Mouse (Mus musculus) bone marrow, adult 2 months (tissue): ENCODE data around the gene Lrrc52.

Experiments
- CTCF ChIP-seq: fragments of 200-500 bp; IDR thresholded peaks from 2 replicates; pipeline ENCODE4 v1.5.1; 2011; ENCODE audit warnings: low read length, control low read depth; ENCODE audit not compliant: control insufficient read depth, insufficient read depth
- POLR2A ChIP-seq: fragments of 200-500 bp; IDR thresholded peaks from 2 replicates; pipeline ENCODE4 v1.6.1; 2011; ENCODE audit warnings: low read depth, mild to moderate bottlenecking, control low read depth, low read length, borderline replicate concordance; ENCODE audit not compliant: control insufficient read depth

DNA sequence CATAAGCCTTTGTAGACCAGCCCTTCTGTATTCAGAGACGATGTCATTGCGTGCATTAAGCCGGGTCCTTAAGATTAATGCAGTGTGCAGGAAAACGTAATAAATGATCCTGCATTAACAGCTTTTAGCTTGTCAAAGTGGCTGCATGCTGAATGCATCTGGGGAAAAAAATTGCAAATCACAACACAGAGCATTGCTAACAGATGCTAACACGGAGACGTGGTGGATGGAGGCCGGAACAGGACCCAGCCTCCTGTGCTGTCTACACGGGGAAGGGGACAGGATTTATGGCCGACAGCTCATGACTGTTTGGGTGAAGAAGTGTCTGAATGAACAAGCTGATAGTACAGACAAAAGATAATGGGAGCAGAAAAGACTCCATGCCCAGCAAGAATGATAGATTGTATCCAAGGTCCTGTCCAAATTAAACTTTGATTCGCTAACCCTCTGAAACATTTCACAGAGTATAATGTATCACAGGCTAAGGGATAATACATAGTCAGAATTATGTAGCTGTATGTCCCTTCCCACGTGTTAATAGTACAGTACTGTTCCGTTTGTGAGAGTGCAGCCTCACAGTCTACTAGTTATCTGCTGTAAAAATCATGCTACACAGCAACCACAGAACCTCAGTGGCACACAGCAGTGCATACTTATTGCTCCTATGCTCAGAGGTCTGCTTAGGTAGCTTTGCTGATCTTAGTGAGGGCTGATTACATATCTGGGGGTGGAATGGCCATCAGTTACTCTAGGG, 32.7 kb upstream of the Lrrc52 start:
- no peak for TF ChIP-seq CTCF
- no peak for TF ChIP-seq POLR2A
